Mouse (Mus musculus) midbrain, postnatal 0 days (tissue): ENCODE measurements around the gene Zfy2. TPM values are rescaled to one million over a fixed set of nuclear protein-coding genes. Genes with fewer than 3 reads are reported as not detected.

Experiments used
- ATAC-seq: fragments of 200-750 bp; cut with Nextera tagmentation; 2 replicates; pipeline ENCODE4 v1.8.0; 2017; ENCODE audit warnings: moderate number of reproducible peaks, mild to moderate bottlenecking, moderate TSS enrichment, moderate library complexity; ENCODE audit not compliant: low FRiP score
- DNase-seq: peaks from one replicate; pipeline ENCODE4 v3.0.0-alpha.2; 2015; ENCODE audit warnings: low spot score
- H3K27ac ChIP-seq: fragments of 300-500 bp; sonication (generic); 2 replicates; pipeline ENCODE4 v1.5.1; 2014; ENCODE audit warnings: low read depth, mild to moderate bottlenecking, low read length, mixed read lengths
- H3K27me3 ChIP-seq: fragments of 300-500 bp; sonication (generic); 2 replicates; pipeline ENCODE4 v1.6.1; 2014; ENCODE audit warnings: low read length, control low read depth, mixed read lengths; ENCODE audit not compliant: insufficient read depth
- H3K36me3 ChIP-seq: fragments of 300-500 bp; sonication (generic); 2 replicates; pipeline ENCODE4 v1.6.1; 2014; ENCODE audit warnings: low read length, control low read depth, mixed read lengths; ENCODE audit not compliant: insufficient read depth
- H3K4me1 ChIP-seq: fragments of 300-500 bp; sonication (generic); 2 replicates; pipeline ENCODE4 v1.6.1; 2014; ENCODE audit warnings: mild to moderate bottlenecking, control low read depth, antibody characterized with exemption, low read length, mixed read lengths; ENCODE audit not compliant: insufficient read depth
- H3K4me2 ChIP-seq: fragments of 300-500 bp; sonication (generic); 2 replicates; pipeline ENCODE4 v1.6.1; 2014; ENCODE audit warnings: low read depth, mild to moderate bottlenecking, low read length, mixed read lengths; ENCODE audit not compliant: poor library complexity, severe bottlenecking
- H3K4me3 ChIP-seq: fragments of 300-500 bp; sonication (generic); 2 replicates; pipeline ENCODE4 v1.5.1; 2014; ENCODE audit warnings: low read depth, mild to moderate bottlenecking, low read length, moderate library complexity
- H3K9ac ChIP-seq: fragments of 300-500 bp; sonication (generic); replicated peaks from 2 replicates; pipeline ENCODE4 v1.6.1; 2014; ENCODE audit warnings: mild to moderate bottlenecking, low read length, moderate library complexity, mixed read lengths; ENCODE audit not compliant: poor library complexity, severe bottlenecking
- H3K9me3 ChIP-seq: fragments of 300-500 bp; sonication (generic); 2 replicates; pipeline ENCODE4 v1.6.1; 2016; ENCODE audit warnings: low read length, control low read depth
- CTCF ChIP-seq: IDR thresholded peaks from 2 replicates; pipeline ENCODE4 v1.5.1; 2016; ENCODE audit warnings: antibody characterized with exemption, mild to moderate bottlenecking
- WGBS: fragments of 180-500 bp; shearing (Covaris S2); extraction: QIAGEN DNeasy Blood & Tissue Kit; methylation state at CpG from one replicate; pipeline ENCODE4 v1.1.7; 2014; 5-methylcytosine and 5-hydroxymethylcytosine counted together
- polyA plus RNA-seq: library from polyadenylated mRNA; unstranded; fragments of >200 nt; fragmentation: Nextera tagmentation; extraction: Ambion mirVana; gene quantifications from 2 replicates; pipeline ENCODE4 v1.2.1, GENCODE M21; 2015
- total RNA-seq: library from RNA; depleted of rRNA; stranded (reverse); fragments of >200 nt; gene quantifications from 2 replicates; pipeline ENCODE4 v1.2.3, GENCODE M21; 2014; rRNA removed

Zfy2 gene
- total RNA-seq, result not detected in 2 replicates
- polyA plus RNA-seq, result not detected in 2 replicates

DNA sequence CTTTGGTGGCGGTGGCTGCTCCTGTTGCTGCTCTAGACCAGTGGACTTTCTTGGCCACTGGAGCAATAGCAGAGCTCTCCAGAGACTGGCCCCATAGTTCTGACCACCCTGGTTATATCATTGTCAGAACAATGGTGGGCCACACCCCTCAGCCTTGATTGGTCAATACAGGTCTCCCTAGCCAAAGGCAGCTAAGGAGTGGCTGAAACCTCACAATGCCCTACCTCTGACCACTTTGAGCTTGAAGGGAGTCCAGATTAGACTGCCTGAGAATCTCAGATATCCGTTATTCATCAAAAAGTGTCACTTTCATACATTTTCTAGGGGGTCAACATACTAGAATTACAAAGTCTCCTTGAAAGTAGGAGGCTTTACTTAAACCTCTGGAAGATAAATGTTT is at the start of gene Zfy2:
TSS of gene Zfy2 (minus strand) at position 101 of the 400 bp plus-strand sequence.
- Histone ChIP-seq H3K27ac (no peak within 1 kb of the TSS), H3K36me3 (no peaks in the 10 kb centered on the region), H3K9ac (no peak within 1 kb of the TSS), H3K4me1 (no peaks in the 10 kb centered on the region), H3K4me2 (no peak within 1 kb of the TSS), H3K4me3 (no peak within 1 kb of the TSS), H3K27me3 (no peaks in the 10 kb centered on the region), H3K9me3 (no peaks in the 10 kb centered on the region)
- ATAC-seq (no peak), DNase-seq (no peak)
- no peak for TF ChIP-seq CTCF
- 63% methylated on average over 2 of the region's 2 CpGs for WGBS
